Mouse (Mus musculus): ENCODE results near the gene Ubxn10. TPM values are rescaled to one million over a fixed set of nuclear protein-coding genes. Genes with fewer than 3 reads are reported as not detected.

Ubxn10 gene
- polyA plus RNA-seq, 1 experiment from 2014 or later: 1.5 TPM

Other genes starting within 250 kb of the Ubxn10 start
- 0.15 and 0.28 TPM in 2 replicates for gene Vwa5b1, start 101.3 kb downstream of the Ubxn10 start, polyA plus RNA-seq (2014; fragmentation: Nextera tagmentation; extraction: Ambion mirVana)
- gene Pla2g2c, start 12.4 kb downstream of the Ubxn10 start, polyA plus RNA-seq (2014; fragmentation: Nextera tagmentation; extraction: Ambion mirVana): 0.81 and 0.96 TPM in 2 replicates
- 0.08 and 0.12 TPM in 2 replicates for gene Pla2g2f, start 20.5 kb upstream of the Ubxn10 start, polyA plus RNA-seq (2014; fragmentation: Nextera tagmentation; extraction: Ambion mirVana)
- gene Pla2g2d, start 38.6 kb upstream of the Ubxn10 start, polyA plus RNA-seq (2014; fragmentation: Nextera tagmentation; extraction: Ambion mirVana): 0.26 and 0.41 TPM in 2 replicates
- gene Pla2g5, start 126.3 kb upstream of the Ubxn10 start, polyA plus RNA-seq (2014; fragmentation: Nextera tagmentation; extraction: Ambion mirVana): 0.22 TPM in 1 of 2 replicates, not detected in the other
- not detected in 2 replicates for gene Gm13030, start 136.8 kb upstream of the Ubxn10 start, polyA plus RNA-seq (2014; fragmentation: Nextera tagmentation; extraction: Ambion mirVana)
- gene Pla2g2e, start 140.8 kb upstream of the Ubxn10 start, polyA plus RNA-seq (2014; fragmentation: Nextera tagmentation; extraction: Ambion mirVana): not detected in 2 replicates
- gene Otud3, start 176.8 kb upstream of the Ubxn10 start, polyA plus RNA-seq (2014; fragmentation: Nextera tagmentation; extraction: Ambion mirVana): 2.7 and 3.0 TPM in 2 replicates
- gene Rnf186, start 229.9 kb upstream of the Ubxn10 start, polyA plus RNA-seq (2014; fragmentation: Nextera tagmentation; extraction: Ambion mirVana): not detected in 2 replicates
- gene Tmco4, start 235.7 kb upstream of the Ubxn10 start, polyA plus RNA-seq (2014; fragmentation: Nextera tagmentation; extraction: Ambion mirVana): 0.46 and 0.90 TPM in 2 replicates